Comparison of ENCODE assay signal across 8 mouse cellular contexts in the genomic region with DNA sequence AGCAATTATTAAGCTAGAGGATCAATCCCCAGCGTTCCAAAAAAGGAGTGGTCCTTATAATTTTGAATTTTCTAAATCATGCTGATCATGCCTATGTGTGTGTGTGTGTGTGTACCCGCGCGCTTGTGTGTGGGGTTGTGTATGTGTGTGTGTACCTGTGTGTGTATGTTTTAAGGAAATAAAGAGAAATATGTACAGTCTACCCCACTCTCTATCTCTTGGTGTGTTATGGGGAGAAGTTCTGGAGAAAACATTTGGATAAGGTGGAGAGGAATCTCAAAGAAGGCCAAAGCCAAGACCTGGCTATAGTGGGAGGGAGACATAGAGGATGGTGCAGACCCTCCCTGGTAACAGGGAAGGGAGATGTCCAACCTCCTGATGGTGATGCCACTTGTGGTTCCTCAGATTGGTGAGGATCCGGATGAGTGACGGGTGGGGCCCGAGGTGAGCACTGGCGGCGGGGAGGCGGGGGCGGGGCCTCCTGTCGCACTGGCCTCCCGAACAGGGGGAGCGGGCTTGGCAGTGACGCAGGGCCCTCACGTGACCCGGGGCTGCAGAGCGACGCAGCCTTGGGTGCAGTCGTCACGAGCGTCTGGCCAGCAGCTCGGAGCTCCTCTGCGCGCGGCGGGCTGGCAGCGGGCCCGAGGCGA. TPM values are rescaled to one million over a fixed set of nuclear protein-coding genes. Genes with fewer than 3 reads are reported as not detected.
A peak's percentile ranks its signal among the peaks of the same experiment; 100 is the strongest.
DNase-seq lines count a peak whose midpoint lies in the region; ATAC-seq and TF ChIP-seq lines count a peak whose summit lies in the region.
"Not testable (repeated sequence)": the region's sequence is repeated elsewhere in the genome, so short reads cannot be mapped to it uniquely, and the experiment has no call there.

Gene Bex3, plus strand, starts transcription at position 511 of the 650 bp plus-strand sequence.

- not testable (repeated sequence) for TF ChIP-seq EP300 in stomach, postnatal 0 days (optimal IDR thresholded peaks at IDR 0.05)

- H3K9me3 ChIP-seq in hindbrain, embryonic 11.5 days (ENCODE audit: control insufficient read depth, low read length); liver, embryonic 16.5 days (replicated peaks; ENCODE audit: control insufficient read depth, low read length); stomach, postnatal 0 days (ENCODE audit: control insufficient read depth, low read length): not testable (repeated sequence)

- H3K36me3 ChIP-seq in hindbrain, embryonic 11.5 days (ENCODE audit: control insufficient read depth, insufficient read depth, low read length); liver, embryonic 16.5 days (ENCODE audit: control insufficient read depth, insufficient read depth); stomach, postnatal 0 days (ENCODE audit: control insufficient read depth, insufficient read depth, low read length): not testable (repeated sequence)

- H3K4me2 ChIP-seq in hindbrain, embryonic 11.5 days (replicated peaks; ENCODE audit: low read depth, low read length): peak within 1 kb of the TSS; percentile 39
- H3K4me2 ChIP-seq in liver, embryonic 16.5 days (ENCODE audit: low read depth, low read length): peak within 1 kb of the TSS; percentile 50
- H3K4me2 ChIP-seq in stomach, postnatal 0 days (replicated peaks; ENCODE audit: low read depth): peak within 1 kb of the TSS; percentile 35; the same call in 1 of the 2 replicates

- not testable (repeated sequence) for H3K27me3 ChIP-seq in hindbrain, embryonic 11.5 days (ENCODE audit: control insufficient read depth, insufficient read depth, low read length); liver, embryonic 16.5 days (ENCODE audit: control insufficient read depth, insufficient read depth, low read depth, low read length); stomach, postnatal 0 days (ENCODE audit: control insufficient read depth, insufficient read depth, low read length)

- H3K27ac ChIP-seq in hindbrain, embryonic 11.5 days (ENCODE audit: low read depth, low read length): peak within 1 kb of the TSS; percentile 24; the same call in 1 of the 2 replicates
- not testable (repeated sequence) for H3K27ac ChIP-seq in liver, embryonic 16.5 days (ENCODE audit: low read length); stomach, postnatal 0 days (replicated peaks)

- peak within 1 kb of the TSS; percentile 41 for H3K4me3 ChIP-seq in hindbrain, embryonic 11.5 days (ENCODE audit: low read depth, low read length)
- peak within 1 kb of the TSS; percentile 52 for H3K4me3 ChIP-seq in liver, embryonic 16.5 days (ENCODE audit: low read depth, low read length)
- peak within 1 kb of the TSS; percentile 40 for H3K4me3 ChIP-seq in stomach, postnatal 0 days (ENCODE audit: low read depth, low read length)

- WGBS in hindbrain, embryonic 11.5 days: 68% methylated on average over 4 of the region's 30 CpGs
- WGBS in liver, embryonic 16.5 days (ENCODE audit: insufficient replicate concordance): 49% methylated on average over 6 of the region's 30 CpGs
- 64% methylated on average over 4 of the region's 30 CpGs for WGBS in stomach, postnatal 0 days

- peak; percentile 46 for DNase-seq in ES-CJ7 (ENCODE audit: low read depth, low spot score)
- DNase-seq in cerebellum, adult 9-10 months: peak; percentile 83
- peak; percentile 4 to 51 for DNase-seq in frontal cortex, adult 2 months (ENCODE audit: extremely low spot score in 1 of 2, low spot score in 1 of 2)
- not testable (repeated sequence) for DNase-seq in hindbrain, embryonic 11.5 days (ENCODE audit: low spot score); stomach, postnatal 0 days (ENCODE audit: low spot score)
- peak; percentile 40 to 51 for DNase-seq in layer of hippocampus, adult 18-20 months (ENCODE audit: low spot score in 2 of 2)
- peak; percentile 52 to 62 for DNase-seq in natural killer cell, adult 2 months (ENCODE audit: low spot score in 2 of 2)

- not testable (repeated sequence) for TF ChIP-seq CTCF in stomach, postnatal 0 days (IDR thresholded peaks at IDR 0.05; ENCODE audit: low read depth)

- 0 out of 2 replicates have a peak within 1 kb of the TSS, but pooled peaks have one; percentile 47 for H3K9ac ChIP-seq in hindbrain, embryonic 11.5 days (ENCODE audit: low read depth, low read length)
- peak within 1 kb of the TSS; percentile 28; the same call in 1 of the 2 replicates for H3K9ac ChIP-seq in liver, embryonic 16.5 days (ENCODE audit: low read depth, low read length)
- 0 out of 2 replicates have a peak within 1 kb of the TSS, but pooled peaks have one; percentile 18 for H3K9ac ChIP-seq in stomach, postnatal 0 days (ENCODE audit: low read length)

- ATAC-seq in hindbrain, embryonic 11.5 days (ENCODE audit: low FRiP score): peak; percentile 99
- ATAC-seq in liver, embryonic 16.5 days (ENCODE audit: low read depth): peak; percentile 97
- peak; percentile 94 for ATAC-seq in stomach, postnatal 0 days (ENCODE audit: low FRiP score, low TSS enrichment)

- H3K4me1 ChIP-seq in hindbrain, embryonic 11.5 days (replicated peaks; ENCODE audit: control insufficient read depth, insufficient read depth, low read length); liver, embryonic 16.5 days (ENCODE audit: control insufficient read depth, low read depth, low read length); stomach, postnatal 0 days (replicated peaks; ENCODE audit: control insufficient read depth, insufficient read depth): not testable (repeated sequence)

RNA-seq across cellular contexts. Expression of gene Bex3, which starts in this region (rescaled TPM):
- 584 and 646 TPM in 2 replicates for polyA plus RNA-seq in frontal cortex, adult 2 months (2012; rRNA removed)
- 733 and 747 TPM in 2 replicates for polyA plus RNA-seq in hindbrain, embryonic 11.5 days (2014; fragmentation: Nextera tagmentation; extraction: Ambion mirVana)
- 100 to 1,000 TPM; 299 to 305 TPM for total RNA-seq in layer of hippocampus, adult 18-20 months (2021)
- polyA plus RNA-seq in liver, embryonic 16.5 days (2015; fragmentation: Nextera tagmentation; extraction: Ambion mirVana): 205 and 228 TPM in 2 replicates
- polyA plus RNA-seq in stomach, postnatal 0 days (2015; fragmentation: Nextera tagmentation; extraction: Ambion mirVana): 174 and 185 TPM in 2 replicates
